Mouse (Mus musculus) heart, adult 2 months (tissue): ENCODE measurements around the gene Gch1. TPM values are rescaled to one million over a fixed set of nuclear protein-coding genes. Genes with fewer than 3 reads are reported as not detected.
A peak's percentile ranks its signal among the peaks of the same experiment; 100 is the strongest.

ENCODE experiments used
- DNase-seq, 2 experiments: peaks; one replicate each; pipeline ENCODE4 v3.0.0; 2021
- H3K27ac ChIP-seq: fragments of 200-600 bp; 2 replicates; pipeline ENCODE4 v1.8.1; 2022
- H3K27me3 ChIP-seq: fragments of 200-500 bp; 2 replicates; pipeline ENCODE4 v1.6.1; 2012; ENCODE audit warnings: mild to moderate bottlenecking, low read length, inconsistent platforms, mixed read lengths; ENCODE audit not compliant: control insufficient read depth, insufficient read depth
- H3K36me3 ChIP-seq: fragments of 200-500 bp; 2 replicates; pipeline ENCODE4 v1.6.1; 2012; ENCODE audit warnings: low read length, inconsistent platforms; ENCODE audit not compliant: control insufficient read depth, insufficient read depth
- H3K4me1 ChIP-seq: fragments of 200-500 bp; 2 replicates; pipeline ENCODE4 v1.6.1; 2011; ENCODE audit warnings: low read length; ENCODE audit not compliant: control insufficient read depth, insufficient read depth
- H3K4me3 ChIP-seq: fragments of 200-600 bp; 2 replicates; pipeline ENCODE4 v1.8.1; 2022
- H3K79me2 ChIP-seq: fragments of 200-500 bp; replicated peaks from 2 replicates; pipeline ENCODE4 v1.6.1; 2012; ENCODE audit warnings: mild to moderate bottlenecking, inconsistent platforms, low read length, moderate library complexity, mixed read lengths; ENCODE audit not compliant: control insufficient read depth, insufficient read depth
- H3K9ac ChIP-seq: fragments of 200-500 bp; 2 replicates; pipeline ENCODE4 v1.6.1; 2012; ENCODE audit warnings: low read depth, mild to moderate bottlenecking, control low read depth, inconsistent platforms, low read length, mixed read lengths
- CTCF ChIP-seq: fragments of 200-600 bp; IDR thresholded peaks from 2 replicates; pipeline ENCODE4 v1.8.1; 2022; ENCODE audit warnings: antibody characterized with exemption, mild to moderate bottlenecking, moderate library complexity
- EP300 ChIP-seq: fragments of 200-500 bp; IDR thresholded peaks from 2 replicates; pipeline ENCODE4 v1.6.1; 2011; ENCODE audit warnings: low read depth, low read length, control low read depth; ENCODE audit not compliant: insufficient read depth
- POLR2A ChIP-seq: fragments of 200-500 bp; IDR thresholded peaks from 2 replicates; pipeline ENCODE4 v1.6.1; 2011; ENCODE audit warnings: mild to moderate bottlenecking, low read depth, low read length, control low read depth; ENCODE audit not compliant: insufficient read depth
- WGBS: fragments of 180-500 bp; shearing (Covaris S2); methylation state at CpG from one replicate; pipeline ENCODE4 v1.1.7; 2018; 5-methylcytosine and 5-hydroxymethylcytosine counted together
- intact Hi-C: fragments of 180-260 bp; cut with DNase I; formaldehyde crosslinking; loops from one replicate; pipeline ENCODE4 v1.15.1; 2025
- long read RNA-seq: library from polyadenylated mRNA; stranded (forward); transcript quantifications from one replicate; pipeline ENCODE4 v2.0.0, GENCODE M21; 2021
- polyA plus RNA-seq: library from polyadenylated mRNA; depleted of rRNA; stranded (reverse); fragments of >200 nt; gene quantifications from 2 replicates; pipeline ENCODE4 v1.2.3, GENCODE M21; 2012; rRNA removed
- total RNA-seq, 2 experiments: library from RNA; stranded (reverse); gene quantifications; 2 replicates each; pipeline ENCODE4 v1.2.3; 2021

The Gch1 gene
- total RNA-seq (1 to 10 TPM; 6.3 to 7.0 TPM), polyA plus RNA-seq (4.7 and 8.9 TPM in 2 replicates)
- long read RNA-seq, transcript Gch1-201 (6 exons, 2,775 nt), result major isoform, 13 of 17 reads
- long read RNA-seq, partial matches to known transcripts, result 0 of 17 reads
- long read RNA-seq, other reads (novel, unspliced or antisense), result 4 of 17 reads

DNA sequence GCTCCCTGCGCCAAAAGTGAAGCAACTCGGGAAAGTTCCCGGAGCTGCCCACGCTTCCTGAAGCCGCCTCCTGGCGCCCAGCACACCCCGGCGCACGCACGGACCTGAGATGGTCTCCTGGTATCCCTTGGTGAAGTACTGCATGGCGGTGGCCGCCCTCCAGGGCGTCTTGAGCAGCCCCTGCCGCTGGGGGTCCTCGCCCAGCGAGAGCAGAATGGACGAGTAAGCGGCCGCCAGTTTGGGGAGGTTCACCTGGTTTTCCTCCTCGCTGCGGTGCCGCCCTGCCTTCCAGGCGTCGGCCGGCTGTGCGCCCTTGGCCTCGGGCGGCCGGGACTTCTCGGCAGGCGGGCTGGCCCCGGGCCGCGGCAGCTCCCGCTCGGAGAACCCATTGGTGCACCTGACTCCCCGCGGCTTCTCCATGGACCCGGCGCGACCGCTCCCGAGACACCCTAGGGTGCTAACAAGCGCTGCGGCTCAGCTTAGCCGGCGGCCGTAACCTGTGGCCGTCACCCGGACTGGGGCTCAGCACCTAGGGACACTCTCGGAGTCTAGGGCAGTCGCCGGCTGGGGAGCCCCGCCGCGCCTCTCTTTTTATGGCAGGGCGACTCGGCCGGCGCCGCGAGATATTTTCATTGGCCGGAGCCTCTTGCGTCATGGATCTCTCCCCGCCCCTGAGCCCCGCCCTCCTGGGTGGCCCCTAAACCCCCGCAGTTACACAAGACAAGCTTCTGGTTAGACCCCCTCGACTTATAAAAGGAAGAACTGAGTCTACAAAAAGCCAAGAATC, at the start of gene Gch1:
Gene Gch1, minus strand, starts transcription at position 566 of the 787 bp plus-strand sequence.
- intact Hi-C loops, result loop anchor here (2.0 to 5.0 kb wide), 2 partner anchors 102 to 306 kb away; partner anchors contain the start of gene Samd4
- Histone ChIP-seq H3K4me3 (peak within 1 kb of the TSS; percentile 70), H3K27ac (peak within 1 kb of the TSS; percentile 96), H3K36me3 (0 out of 2 replicates have a peak, but pooled peaks cover 4% of the 10 kb centered on the region), H3K27me3 (no peaks in the 10 kb centered on the region), H3K9ac (peak within 1 kb of the TSS; percentile 99), H3K79me2 (no peaks in the 10 kb centered on the region; the same call in 1 of the 2 replicates), H3K4me1 (peaks cover 3% of the 10 kb centered on the region)
- TF ChIP-seq CTCF (peak; percentile 47), POLR2A (peak; percentile 86), EP300 (no peak)
- WGBS, result under 1% methylated on average over 68 of the region's 68 CpGs
- DNase-seq, result peak; percentile 91

DNA sequence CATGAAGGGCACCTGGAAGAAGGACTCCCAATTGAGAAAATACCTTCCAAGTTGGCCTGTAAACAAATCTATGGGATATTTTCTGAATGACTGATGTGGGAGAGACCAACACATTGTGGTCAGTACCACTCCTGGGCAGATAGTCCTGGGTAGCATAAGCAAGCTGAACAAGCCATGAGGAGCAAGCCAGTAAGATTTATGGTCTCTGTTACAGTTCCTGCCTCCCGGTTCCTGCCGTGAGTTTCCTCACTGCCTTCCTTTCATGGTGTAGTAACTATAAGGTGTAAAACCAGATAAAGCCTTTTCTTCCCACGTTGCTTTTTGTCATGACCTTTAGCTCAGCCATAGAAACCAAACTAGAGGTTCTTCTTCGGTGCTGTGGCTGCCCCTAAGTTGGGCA, 48.1 kb upstream of the Gch1 start:
- Histone ChIP-seq H3K27me3 (no peaks in the 10 kb centered on the region), H3K9ac (no peak overlapping the region), H3K79me2 (no peaks in the 10 kb centered on the region), H3K4me3 (no peak overlapping the region), H3K4me1 (no peaks in the 10 kb centered on the region), H3K27ac (no peak overlapping the region), H3K36me3 (no peaks in the 10 kb centered on the region)
- no peak for TF ChIP-seq POLR2A
- no peak for TF ChIP-seq EP300
- no peak for TF ChIP-seq CTCF
- intact Hi-C loops, result no loop called here
- 86% methylated on average over 4 of the region's 4 CpGs for WGBS
- no peak for DNase-seq

DNA sequence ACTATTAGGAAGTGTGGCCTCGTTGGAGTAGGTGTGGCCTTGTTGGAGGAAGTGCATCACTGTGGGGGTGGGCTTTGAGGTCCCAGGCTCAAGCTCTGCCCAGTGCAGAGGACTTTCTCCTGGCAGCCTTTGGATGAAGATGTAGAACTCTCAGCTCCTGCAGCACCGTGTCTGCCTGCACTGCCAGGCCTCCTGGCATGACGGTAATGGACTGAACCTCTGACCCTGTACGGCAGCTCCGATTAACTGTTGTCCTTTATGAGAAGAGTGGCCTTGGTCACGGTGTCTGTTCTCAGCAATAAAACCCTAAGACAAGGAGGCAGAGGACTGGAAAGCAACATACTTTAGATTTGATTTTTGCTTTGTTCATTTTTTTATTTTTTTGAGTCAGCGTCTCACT, 47.3 kb upstream of the Gch1 start:
- H3K27ac ChIP-seq, result no peak overlapping the region
- no peaks in the 10 kb centered on the region for H3K4me1 ChIP-seq
- no peaks in the 10 kb centered on the region for H3K79me2 ChIP-seq
- H3K36me3 ChIP-seq, result no peaks in the 10 kb centered on the region
- no peak for TF ChIP-seq EP300
- no peak for TF ChIP-seq CTCF
- TF ChIP-seq POLR2A, result no peak
- WGBS, result 92% methylated on average over 7 of the region's 7 CpGs
- H3K9ac ChIP-seq, result no peak overlapping the region
- no peak overlapping the region for H3K4me3 ChIP-seq
- H3K27me3 ChIP-seq, result no peaks in the 10 kb centered on the region
- no peak for DNase-seq
- intact Hi-C loops, result no loop called here

DNA sequence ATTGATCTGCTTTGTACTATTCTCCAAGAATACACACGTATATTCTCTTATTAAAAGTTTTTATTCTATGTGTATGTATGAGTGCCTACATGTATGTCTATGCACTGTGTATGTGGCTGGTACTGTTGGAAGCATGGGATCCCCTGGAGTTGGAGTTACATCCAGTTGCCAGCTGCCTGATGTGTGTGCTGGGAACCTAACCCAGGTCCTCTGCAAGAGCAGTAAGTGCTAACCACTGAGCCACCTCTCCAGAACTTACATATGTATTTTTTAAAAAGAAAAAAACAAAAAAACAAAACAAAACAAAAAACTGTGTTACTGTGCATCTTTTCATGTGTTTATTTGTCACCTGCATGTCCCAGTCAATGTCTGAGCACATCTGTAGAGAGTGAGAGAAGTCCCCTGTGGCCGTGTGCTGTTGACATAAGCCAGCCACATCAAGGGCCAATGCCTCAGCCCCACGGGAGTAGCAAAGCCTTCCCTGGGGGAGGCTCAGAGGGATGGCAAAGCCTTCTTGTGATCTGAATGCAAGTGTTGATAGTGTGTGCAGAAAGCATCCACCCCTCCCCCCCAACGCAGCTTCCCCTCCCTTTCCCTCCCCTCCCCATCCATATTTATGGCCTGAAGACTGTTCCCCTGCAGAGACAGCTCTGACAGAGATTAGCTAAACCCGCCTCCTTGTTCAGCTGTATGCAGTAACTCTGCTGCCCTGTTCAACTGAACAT, 45.5 kb upstream of the Gch1 start:
- H3K79me2 ChIP-seq, result no peaks in the 10 kb centered on the region
- no peak overlapping the region for H3K9ac ChIP-seq
- no peak overlapping the region for H3K27ac ChIP-seq
- intact Hi-C loops, result no loop called here
- TF ChIP-seq POLR2A, result no peak
- TF ChIP-seq EP300, result no peak
- no peak for TF ChIP-seq CTCF
- H3K27me3 ChIP-seq, result no peaks in the 10 kb centered on the region
- 73% methylated on average over 5 of the region's 5 CpGs for WGBS
- no peak overlapping the region for H3K4me3 ChIP-seq
- no peaks in the 10 kb centered on the region for H3K4me1 ChIP-seq
- H3K36me3 ChIP-seq, result no peaks in the 10 kb centered on the region
- no peak for DNase-seq

DNA sequence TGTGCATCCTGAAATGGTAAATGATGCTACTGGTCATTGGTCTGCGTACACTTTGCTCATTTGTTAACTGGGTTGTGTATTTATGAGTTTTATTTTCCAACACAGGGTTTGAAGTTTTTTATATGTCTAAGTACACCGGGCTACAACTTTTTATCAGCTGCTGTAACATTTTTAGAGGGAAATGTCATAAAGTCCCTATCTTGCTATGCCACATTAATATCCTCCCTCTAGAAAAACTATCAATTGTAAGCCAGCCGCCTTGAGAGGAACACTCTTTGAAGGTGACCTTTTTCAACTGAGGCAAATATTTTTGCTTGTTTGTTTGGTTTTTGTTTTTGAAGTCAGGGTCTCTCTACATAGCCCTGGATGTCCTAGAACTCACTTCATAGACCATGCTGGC, 44.8 kb upstream of the Gch1 start:
- no peak overlapping the region for H3K4me3 ChIP-seq
- H3K4me1 ChIP-seq, result no peaks in the 10 kb centered on the region
- no peaks in the 10 kb centered on the region for H3K36me3 ChIP-seq
- intact Hi-C loops, result no loop called here
- no peak overlapping the region for H3K27ac ChIP-seq
- no peak for TF ChIP-seq CTCF
- no peak for TF ChIP-seq EP300
- no peak for TF ChIP-seq POLR2A
- no peak for DNase-seq
- no peaks in the 10 kb centered on the region for H3K27me3 ChIP-seq
- no peak overlapping the region for H3K9ac ChIP-seq
- no peaks in the 10 kb centered on the region for H3K79me2 ChIP-seq
- WGBS, result 75% methylated on average over 3 of the region's 3 CpGs
